Mouse (Mus musculus) MEL (cell line): ENCODE results near the gene Mrpl38. TPM values are rescaled to one million over a fixed set of nuclear protein-coding genes. Genes with fewer than 3 reads are reported as not detected.

Experiments
- DNase-seq: peaks from one replicate; pipeline ENCODE4 v3.0.0; 2011; ENCODE audit warnings: low read depth, low spot score
- H3K27ac ChIP-seq: 2 replicates; pipeline ENCODE4 v1.5.1; 2012; ENCODE audit warnings: low read depth, mild to moderate bottlenecking, control low read depth, low read length, moderate library complexity; ENCODE audit not compliant: control insufficient read depth
- H3K27me3 ChIP-seq, 2 experiments: fragments of 150-350 bp in 1 of 2; sonication (generic) in 1 of 2; 2 replicates each; pipeline ENCODE4 v1.6.1; 2012; ENCODE audit warnings: low read length in 2 of 2, mild to moderate bottlenecking in 2 of 2, improper control_type of control experiment in 1 of 2, moderate library complexity in 1 of 2; ENCODE audit not compliant: insufficient read depth in 2 of 2, control insufficient read depth in 1 of 2
- H3K36me3 ChIP-seq, 2 experiments: 2 replicates each; pipeline ENCODE4 v1.6.1; 2012 to 2014; ENCODE audit warnings: low read length in 2 of 2, improper control_type of control experiment in 1 of 2, inconsistent platforms in 1 of 2, mild to moderate bottlenecking in 1 of 2; ENCODE audit not compliant: insufficient read depth in 2 of 2, control insufficient read depth in 1 of 2
- H3K4me1 ChIP-seq, 2 experiments: fragments of 150-350 bp in 1 of 2; sonication (generic) in 1 of 2; 2 replicates each; pipeline ENCODE4 v1.6.1; 2012; ENCODE audit warnings: low read length in 2 of 2, improper control_type of control experiment in 1 of 2, mild to moderate bottlenecking in 1 of 2; ENCODE audit not compliant: insufficient read depth in 2 of 2, control insufficient read depth in 1 of 2
- H3K4me3 ChIP-seq, 2 experiments: fragments of 150-350 bp in 1 of 2; sonication (generic) in 1 of 2; 2 replicates each; pipeline ENCODE4 v1.5.1; 2012; ENCODE audit warnings: low read depth in 2 of 2, low read length in 2 of 2, mild to moderate bottlenecking in 2 of 2, moderate library complexity in 2 of 2, control low read depth in 1 of 2, improper control_type of control experiment in 1 of 2; ENCODE audit not compliant: control insufficient read depth in 1 of 2, insufficient read depth in 1 of 2
- H3K79me2 ChIP-seq: 2 replicates; pipeline ENCODE4 v1.6.1; 2012; ENCODE audit warnings: mild to moderate bottlenecking, low read length, moderate library complexity; ENCODE audit not compliant: control insufficient read depth, poor library complexity, insufficient read depth
- H3K9ac ChIP-seq: 2 replicates; pipeline ENCODE4 v1.6.1; 2012; ENCODE audit warnings: low read depth, mild to moderate bottlenecking, control low read depth, low read length, moderate library complexity; ENCODE audit not compliant: control insufficient read depth, poor library complexity, severe bottlenecking
- H3K9me3 ChIP-seq: fragments of 150-350 bp; sonication (generic); replicated peaks from 2 replicates; pipeline ENCODE4 v1.6.1; 2012; ENCODE audit warnings: mild to moderate bottlenecking, low read length, improper control_type of control experiment, moderate library complexity; ENCODE audit not compliant: insufficient read depth
- BHLHE40 ChIP-seq: IDR thresholded peaks from 2 replicates; pipeline ENCODE4 v1.6.1; 2012; ENCODE audit warnings: low read depth, mild to moderate bottlenecking, inconsistent platforms, low read length, improper control_type of control experiment, borderline replicate concordance
- CHD1 ChIP-seq: IDR thresholded peaks from 2 replicates; pipeline ENCODE4 v1.6.1; 2012; ENCODE audit warnings: low read depth, mild to moderate bottlenecking, inconsistent platforms, low read length, improper control_type of control experiment
- CHD2 ChIP-seq: IDR thresholded peaks from 2 replicates; pipeline ENCODE4 v1.6.1; 2011; ENCODE audit warnings: low read length, improper control_type of control experiment
- ELF1 ChIP-seq: IDR thresholded peaks from 2 replicates; pipeline ENCODE4 v1.6.1; 2014; ENCODE audit warnings: low read depth, mild to moderate bottlenecking, inconsistent platforms, low read length, improper control_type of control experiment, moderate library complexity
- EP300 ChIP-seq, 2 experiments: IDR thresholded peaks; 2 replicates each; pipeline ENCODE4 v1.6.1; 2011; ENCODE audit warnings: improper control_type of control experiment in 2 of 2, low read length in 2 of 2, low read depth in 1 of 2, mild to moderate bottlenecking in 1 of 2
- ETS1 ChIP-seq: IDR thresholded peaks from 2 replicates; pipeline ENCODE4 v1.6.1; 2012; ENCODE audit warnings: low read depth, mild to moderate bottlenecking, inconsistent platforms, low read length, improper control_type of control experiment, moderate library complexity
- GABPA ChIP-seq: IDR thresholded peaks from 2 replicates; pipeline ENCODE4 v1.6.1; 2012; ENCODE audit warnings: low read depth, mild to moderate bottlenecking, inconsistent platforms, low read length, improper control_type of control experiment, moderate library complexity
- GATA1 ChIP-seq: IDR thresholded peaks from 2 replicates; pipeline ENCODE4 v1.6.1; 2011; ENCODE audit warnings: low read depth, low read length, improper control_type of control experiment
- HCFC1 ChIP-seq: IDR thresholded peaks from 2 replicates; pipeline ENCODE4 v1.6.1; 2012; ENCODE audit warnings: low read depth, mild to moderate bottlenecking, inconsistent platforms, low read length, improper control_type of control experiment, moderate library complexity
- JUND ChIP-seq: IDR thresholded peaks from 2 replicates; pipeline ENCODE4 v1.6.1; 2011; ENCODE audit warnings: low read depth, mild to moderate bottlenecking, improper control_type of control experiment, low read length
- MAFK ChIP-seq: IDR thresholded peaks from 2 replicates; pipeline ENCODE4 v1.6.1; 2011; ENCODE audit warnings: low read depth, mild to moderate bottlenecking, low read length, improper control_type of control experiment, borderline replicate concordance
- MAX ChIP-seq: IDR thresholded peaks from 2 replicates; pipeline ENCODE4 v1.6.1; 2011; ENCODE audit warnings: low read length, improper control_type of control experiment
- MAZ ChIP-seq: IDR thresholded peaks from 2 replicates; pipeline ENCODE4 v1.6.1; 2012; ENCODE audit warnings: low read depth, mild to moderate bottlenecking, inconsistent platforms, low read length, improper control_type of control experiment
- MEF2A ChIP-seq: IDR thresholded peaks from 2 replicates; pipeline ENCODE4 v1.6.1; 2014; ENCODE audit warnings: low read depth, mild to moderate bottlenecking, inconsistent platforms, low read length, improper control_type of control experiment; ENCODE audit not compliant: poor library complexity, insufficient replicate concordance, severe bottlenecking; ENCODE audit errors: extremely low read depth
- MXI1 ChIP-seq: IDR thresholded peaks from 2 replicates; pipeline ENCODE4 v1.6.1; 2011; ENCODE audit warnings: mild to moderate bottlenecking, low read depth, low read length, improper control_type of control experiment
- MYB ChIP-seq: IDR thresholded peaks from 2 replicates; pipeline ENCODE4 v1.6.1; 2011; ENCODE audit warnings: mild to moderate bottlenecking, low read depth, low read length, improper control_type of control experiment
- MYC ChIP-seq: IDR thresholded peaks from 2 replicates; pipeline ENCODE4 v1.6.1; 2011; ENCODE audit warnings: low read depth, mild to moderate bottlenecking, low read length, improper control_type of control experiment, moderate library complexity
- NELFE ChIP-seq: IDR thresholded peaks from 2 replicates; pipeline ENCODE4 v1.6.1; 2011; ENCODE audit warnings: low read depth, low read length, improper control_type of control experiment
- POLR2A ChIP-seq, 2 experiments: IDR thresholded peaks; 2 replicates each; pipeline ENCODE4 v1.6.1; 2011 to 2012; ENCODE audit warnings: low read length in 2 of 2, mild to moderate bottlenecking in 2 of 2, control low read depth in 1 of 2, improper control_type of control experiment in 1 of 2, low read depth in 1 of 2, moderate library complexity in 1 of 2; ENCODE audit not compliant: control insufficient read depth in 1 of 2, insufficient read depth in 1 of 2, poor library complexity in 1 of 2
- POLR2AphosphoS5 ChIP-seq: IDR thresholded peaks from 2 replicates; pipeline ENCODE4 v1.6.1; 2012; ENCODE audit warnings: low read depth, borderline replicate concordance, mild to moderate bottlenecking, inconsistent platforms, low read length, moderate library complexity, mixed read lengths
- RCOR1 ChIP-seq: IDR thresholded peaks from 2 replicates; pipeline ENCODE4 v1.6.1; 2012; ENCODE audit warnings: low read depth, mild to moderate bottlenecking, inconsistent platforms, low read length, improper control_type of control experiment
- SIN3A ChIP-seq: IDR thresholded peaks from 2 replicates; pipeline ENCODE4 v1.6.1; 2012; ENCODE audit warnings: low read length, improper control_type of control experiment, inconsistent platforms
- SMC3 ChIP-seq: IDR thresholded peaks from 2 replicates; pipeline ENCODE4 v1.6.1; 2011; ENCODE audit warnings: low read depth, low read length, improper control_type of control experiment
- TAL1 ChIP-seq: IDR thresholded peaks from 2 replicates; pipeline ENCODE4 v1.6.1; 2012; ENCODE audit warnings: mild to moderate bottlenecking, inconsistent platforms, low read length, moderate library complexity, mixed read lengths
- TBP ChIP-seq: IDR thresholded peaks from 2 replicates; pipeline ENCODE4 v1.8.0; 2011; ENCODE audit warnings: low read depth, low read length, improper control_type of control experiment
- TCF12 ChIP-seq: IDR thresholded peaks from 2 replicates; pipeline ENCODE4 v1.6.1; 2014; ENCODE audit warnings: low read depth, mild to moderate bottlenecking, inconsistent platforms, low read length, improper control_type of control experiment, moderate library complexity
- UBTF ChIP-seq: IDR thresholded peaks from 2 replicates; pipeline ENCODE4 v1.6.1; 2012; ENCODE audit warnings: low read depth, mild to moderate bottlenecking, inconsistent platforms, low read length, improper control_type of control experiment, moderate library complexity, borderline replicate concordance; ENCODE audit not compliant: insufficient read depth
- USF2 ChIP-seq, 2 experiments: IDR thresholded peaks; 2 replicates each; pipeline ENCODE4 v1.6.1; 2011 to 2012; ENCODE audit warnings: improper control_type of control experiment in 2 of 2, low read length in 2 of 2, borderline replicate concordance in 1 of 2, inconsistent platforms in 1 of 2, low read depth in 1 of 2, mild to moderate bottlenecking in 1 of 2; ENCODE audit not compliant: insufficient read depth in 1 of 2
- ZKSCAN1 ChIP-seq: IDR thresholded peaks from 2 replicates; pipeline ENCODE4 v1.6.1; 2012; ENCODE audit warnings: low read depth, mild to moderate bottlenecking, inconsistent platforms, low read length, improper control_type of control experiment, moderate library complexity
- ZMIZ1 ChIP-seq: IDR thresholded peaks from 2 replicates; pipeline ENCODE4 v1.6.1; 2012; ENCODE audit warnings: low read depth, mild to moderate bottlenecking, inconsistent platforms, low read length, improper control_type of control experiment, moderate library complexity
- polyA plus RNA-seq, 2 experiments: library from polyadenylated mRNA; stranded (reverse) in 1 of 2; unstranded in 1 of 2; fragments of >175 nt in 1 of 2; fragments of >200 nt in 1 of 2; gene quantifications; 2 replicates each; pipeline versions ENCODE4 v1.2.1 to v1.2.4; 2012; ENCODE audit warnings: low replicate concordance in 2 of 2, low read depth in 1 of 2; ENCODE audit not compliant: insufficient read length in 2 of 2, insufficient read depth in 1 of 2, missing spikeins in 1 of 2
- total RNA-seq: library from RNA; depleted of rRNA; stranded (reverse); fragments of 300-350 nt; gene quantifications from 2 replicates; pipeline ENCODE4 v1.2.3, GENCODE M21; 2012

Gene Mrpl38
- total and polyA plus RNA-seq, 3 experiments = 105 to 157 TPM; not detected in 1

DNA sequence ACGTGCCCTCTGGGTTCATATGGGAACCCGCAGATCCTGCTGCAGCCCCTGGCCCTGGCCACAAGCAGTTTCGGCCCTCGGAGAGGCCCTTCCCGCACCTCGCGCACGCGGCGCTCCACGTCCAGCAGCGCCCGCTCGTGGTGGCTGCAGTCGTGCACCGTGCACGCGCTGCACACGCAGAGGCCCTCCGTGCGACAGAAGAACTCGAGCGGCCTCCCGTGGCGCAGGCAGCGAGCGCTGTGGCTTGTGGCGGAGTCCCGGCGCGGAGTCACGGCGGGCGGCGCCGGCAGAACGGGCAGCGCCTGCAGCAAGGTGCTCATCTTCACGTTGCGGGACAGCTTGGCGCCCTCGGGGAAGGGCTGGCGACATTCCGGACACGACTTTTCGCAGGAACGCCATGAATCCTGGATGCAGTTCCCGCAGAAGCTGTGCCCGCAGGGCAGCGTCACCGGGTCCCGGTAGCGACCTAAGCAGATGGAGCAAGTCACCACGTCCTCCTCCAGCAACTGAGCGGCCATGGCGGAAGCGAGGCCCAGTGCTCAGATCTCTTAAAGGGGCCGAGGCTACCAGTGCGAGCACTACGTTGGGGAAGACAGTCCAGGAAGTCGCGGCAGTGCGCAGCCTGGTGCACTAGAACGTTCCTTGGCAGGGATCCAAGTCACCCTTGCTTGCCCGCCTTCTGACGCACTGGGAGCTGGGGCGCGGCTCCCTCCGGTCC, 8.0 kb downstream of the Mrpl38 start, which contains the start of gene Trim65 (continued):
- no peak for TF ChIP-seq ZKSCAN1
- TF ChIP-seq ELF1 = peak; percentile 91
- peak; percentile 61 for TF ChIP-seq TCF12
- TF ChIP-seq CHD2 = no peak

- Histone ChIP-seq H3K27me3 (no peaks in the 10 kb centered on the region), H3K4me1 (peaks cover 0 to 10% of the 10 kb centered on the region in 2 experiments; a peak in 2 of 4 replicates), H3K4me3 (peak overlapping the region; percentile 44 to 76), H3K9me3 (no peaks in the 10 kb centered on the region), H3K36me3 (peaks cover 4 to 5% of the 10 kb centered on the region in 2 experiments; a peak in 3 of 4 replicates), H3K27ac (peak overlapping the region; percentile 82), H3K9ac (peak overlapping the region; percentile 88), H3K79me2 (peaks cover 14% of the 10 kb centered on the region)
- TF ChIP-seq EP300 (IDR thresholded peaks at IDR 0.05; ENCODE audit: low read depth in 1 of 2, low read length in 2 of 2) (peak in 1 of 2 experiments; percentile 34; a peak in 2 of 4 replicates), USF2 (IDR thresholded peaks at IDR 0.05; ENCODE audit: borderline replicate concordance in 1 of 2, insufficient read depth in 1 of 2, low read depth in 1 of 2, low read length in 2 of 2) (no peak), NELFE (no peak), CHD1 (no peak), MAFK (0 out of 2 replicates have a peak, but pooled peaks have one; percentile 26), MXI1 (no peak), POLR2AphosphoS5 (no peak), TCF12 (no peak), RCOR1 (peak; percentile 22; the same call in 1 of the 2 replicates), ZMIZ1 (peak; percentile 38; the same call in 1 of the 2 replicates), UBTF (no peak), MAZ (peak; percentile 32; the same call in 1 of the 2 replicates), MYC (0 out of 2 replicates have a peak, but pooled peaks have one; percentile 91), GABPA (0 out of 2 replicates have a peak, but pooled peaks have one; percentile 29), SIN3A (peak; percentile 23; the same call in 1 of the 2 replicates), MYB (no peak), TBP (no peak), MAX (no peak), SMC3 (no peak), HCFC1 (no peak; the same call in 1 of the 2 replicates), GATA1 (no peak), BHLHE40 (no peak), TAL1 (no peak), JUND (0 out of 2 replicates have a peak, but pooled peaks have one; percentile 3), ETS1 (peak; percentile 82), ZKSCAN1 (no peak), POLR2A (IDR thresholded peaks at IDR 0.05; ENCODE audit: control insufficient read depth in 1 of 2, insufficient read depth in 1 of 2, low read depth in 1 of 2, low read length in 2 of 2, poor library complexity in 1 of 2) (no peak), MEF2A (no peak)
- DNase-seq = peak; percentile 86
These were observed 8.6 kb downstream of the Mrpl38 start for GRCm38 (mm10) chr11:116129993-116130487.
